Mouse (Mus musculus) thymus, adult 2 months (tissue): Measurements from ENCODE around the gene Myl10.

Experiments
- CTCF ChIP-seq: fragments of 200-500 bp; IDR thresholded peaks from 2 replicates; pipeline ENCODE4 v1.5.1; 2012; ENCODE audit warnings: mild to moderate bottlenecking, control low read depth, low read length, moderate library complexity, borderline replicate concordance; ENCODE audit not compliant: control insufficient read depth, poor library complexity, insufficient read depth; ENCODE audit errors: extremely low read depth
- POLR2A ChIP-seq: fragments of 200-500 bp; IDR thresholded peaks from 2 replicates; pipeline ENCODE4 v1.6.1; 2012; ENCODE audit warnings: mild to moderate bottlenecking, low read length, control low read depth, moderate library complexity; ENCODE audit not compliant: control insufficient read depth, poor library complexity, insufficient read depth; ENCODE audit errors: extremely low read depth

DNA sequence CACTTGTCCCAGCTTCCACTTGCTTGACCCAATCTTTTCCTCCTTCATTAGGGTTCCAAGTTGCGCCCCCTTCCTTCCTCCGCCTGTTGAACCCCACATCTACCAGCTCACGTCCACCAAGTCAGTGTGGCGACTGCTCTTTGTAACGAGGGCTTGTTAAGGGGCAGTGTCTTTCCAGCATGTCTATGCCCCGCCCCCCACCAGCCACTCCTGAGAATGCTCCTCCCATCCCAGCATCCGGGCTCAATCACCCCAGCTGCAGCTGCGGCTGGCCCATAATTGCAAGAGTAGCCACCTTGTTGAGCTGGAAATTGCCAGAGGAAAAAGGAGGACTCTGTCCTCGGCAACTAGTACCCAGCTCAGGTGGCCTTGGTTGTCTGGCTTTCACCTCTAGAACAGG is 53.6 kb downstream of the Myl10 start:
- no peak for TF ChIP-seq CTCF
- TF ChIP-seq POLR2A, result no peak
